Mouse (Mus musculus): ENCODE measurements at regions not wholly inside any gene's neighbourhood (a gene's known extent, or its start where the extent isn't known, plus 50 kb on each side); places are given as distances from the start of the nearest gene placed in this dataset.

GRCm38 (mm10) chr10:117527979-117528378, 101.3 kb upstream of the Cpm start:
- Histone ChIP-seq H3K36me3 (ENCODE audit: control insufficient read depth, insufficient read depth, low read length) (no peaks in the 10 kb centered on the region), H3K9me3 (ENCODE audit: control insufficient read depth, low read length) (no peaks in the 10 kb centered on the region), H3K4me1 (ENCODE audit: control insufficient read depth in 2 of 2, insufficient read depth in 2 of 2, low read length in 2 of 2) (no peaks in the 10 kb centered on the region), H3K4me3 (ENCODE audit: control insufficient read depth in 1 of 2, insufficient read depth in 1 of 2, low read depth in 1 of 2, low read length in 2 of 2) (no peak overlapping the region), H3K27ac (replicated peaks in 1 of 2; ENCODE audit: control insufficient read depth in 1 of 2, insufficient read depth in 1 of 2, low read depth in 2 of 2, low read length in 2 of 2) (no peak overlapping the region), H3K4me2 (ENCODE audit: low read length) (no peak overlapping the region), H3K9ac (ENCODE audit: low read length) (no peak overlapping the region), H3K27me3 (ENCODE audit: control insufficient read depth, insufficient read depth, low read length) (no peaks in the 10 kb centered on the region)
- ATAC-seq (ENCODE audit: insufficient number of reproducible peaks, insufficient read depth, low FRiP score, low read depth) = no peak
- 82% methylated on average over 6 of the region's 6 CpGs for WGBS

- ATAC-seq (ENCODE audit: insufficient number of reproducible peaks, insufficient read depth, low FRiP score, low read depth) = no peak
- no peak overlapping the region for H3K9ac ChIP-seq (ENCODE audit: low read length)
- H3K27me3 ChIP-seq (ENCODE audit: control insufficient read depth, insufficient read depth, low read length) = no peaks in the 10 kb centered on the region
- WGBS = 79% methylated on average over 5 of the region's 5 CpGs
- H3K4me1 ChIP-seq (ENCODE audit: control insufficient read depth in 2 of 2, insufficient read depth in 2 of 2, low read length in 2 of 2) = no peaks in the 10 kb centered on the region
- H3K4me3 ChIP-seq (ENCODE audit: control insufficient read depth in 1 of 2, insufficient read depth in 1 of 2, low read depth in 1 of 2, low read length in 2 of 2) = no peak overlapping the region
- no peaks in the 10 kb centered on the region for H3K36me3 ChIP-seq (ENCODE audit: control insufficient read depth, insufficient read depth, low read length)
- no peak overlapping the region for H3K27ac ChIP-seq (replicated peaks in 1 of 2; ENCODE audit: control insufficient read depth in 1 of 2, insufficient read depth in 1 of 2, low read depth in 2 of 2, low read length in 2 of 2)
- no peaks in the 10 kb centered on the region for H3K9me3 ChIP-seq (ENCODE audit: control insufficient read depth, low read length)
- no peak overlapping the region for H3K4me2 ChIP-seq (ENCODE audit: low read length)
These were observed 102.1 kb upstream of the Cpm start for GRCm38 (mm10) chr10:117527243-117527642.

DNA sequence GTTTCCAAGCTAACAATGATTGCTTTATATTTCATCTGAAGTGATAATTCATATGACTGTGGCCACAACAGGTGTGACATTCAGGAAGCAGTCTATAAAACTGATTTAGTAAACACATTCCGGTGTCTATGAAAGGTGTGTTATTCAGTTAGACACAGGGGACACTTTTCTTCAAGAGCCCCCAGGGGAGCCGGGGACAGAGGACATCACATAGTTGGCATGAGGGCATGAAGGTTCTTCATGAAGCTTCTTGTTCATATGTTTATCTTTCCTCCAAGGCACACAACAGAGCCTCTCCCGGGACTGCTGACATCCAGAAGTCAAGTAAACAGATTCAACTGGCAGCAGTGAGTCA, 102.5 kb upstream of the Cpm start:
- ATAC-seq (ENCODE audit: insufficient number of reproducible peaks, insufficient read depth, low FRiP score, low read depth) = no peak
- no peak overlapping the region for H3K9ac ChIP-seq (ENCODE audit: low read length)
- no peak overlapping the region for H3K4me3 ChIP-seq (ENCODE audit: control insufficient read depth in 1 of 2, insufficient read depth in 1 of 2, low read depth in 1 of 2, low read length in 2 of 2)
- H3K27me3 ChIP-seq (ENCODE audit: control insufficient read depth, insufficient read depth, low read length) = no peaks in the 10 kb centered on the region
- WGBS = 77% methylated on average over 3 of the region's 3 CpGs
- no peaks in the 10 kb centered on the region for H3K9me3 ChIP-seq (ENCODE audit: control insufficient read depth, low read length)
- no peak overlapping the region for H3K4me2 ChIP-seq (ENCODE audit: low read length)
- H3K27ac ChIP-seq (replicated peaks in 1 of 2; ENCODE audit: control insufficient read depth in 1 of 2, insufficient read depth in 1 of 2, low read depth in 2 of 2, low read length in 2 of 2) = no peak overlapping the region
- H3K36me3 ChIP-seq (ENCODE audit: control insufficient read depth, insufficient read depth, low read length) = no peaks in the 10 kb centered on the region
- H3K4me1 ChIP-seq (ENCODE audit: control insufficient read depth in 2 of 2, insufficient read depth in 2 of 2, low read length in 2 of 2) = no peaks in the 10 kb centered on the region

GRCm38 (mm10) chr10:117526008-117526833, 103.1 kb upstream of the Cpm start:
- Histone ChIP-seq H3K4me3 (ENCODE audit: control insufficient read depth in 1 of 2, insufficient read depth in 1 of 2, low read depth in 1 of 2, low read length in 2 of 2) (no peak overlapping the region), H3K4me2 (ENCODE audit: low read length) (no peak overlapping the region), H3K9ac (ENCODE audit: low read length) (no peak overlapping the region), H3K27ac (replicated peaks in 1 of 2; ENCODE audit: control insufficient read depth in 1 of 2, insufficient read depth in 1 of 2, low read depth in 2 of 2, low read length in 2 of 2) (no peak overlapping the region), H3K36me3 (ENCODE audit: control insufficient read depth, insufficient read depth, low read length) (no peaks in the 10 kb centered on the region), H3K4me1 (ENCODE audit: control insufficient read depth in 2 of 2, insufficient read depth in 2 of 2, low read length in 2 of 2) (no peaks in the 10 kb centered on the region), H3K27me3 (ENCODE audit: control insufficient read depth, insufficient read depth, low read length) (no peaks in the 10 kb centered on the region), H3K9me3 (ENCODE audit: control insufficient read depth, low read length) (no peaks in the 10 kb centered on the region)
- 76% methylated on average over 16 of the region's 16 CpGs for WGBS
- no peak for ATAC-seq (ENCODE audit: insufficient number of reproducible peaks, insufficient read depth, low FRiP score, low read depth)

- H3K9ac ChIP-seq (ENCODE audit: low read length) = no peak overlapping the region
- 49% methylated on average over 3 of the region's 3 CpGs for WGBS
These were observed 103.7 kb upstream of the Cpm start for GRCm38 (mm10) chr10:117525608-117526007.

GRCm38 (mm10) chr10:117524926-117525565, 104.3 kb upstream of the Cpm start:
- no peak for ATAC-seq (ENCODE audit: insufficient number of reproducible peaks, insufficient read depth, low FRiP score, low read depth)
- Histone ChIP-seq H3K4me2 (ENCODE audit: low read length) (no peak overlapping the region), H3K9me3 (ENCODE audit: control insufficient read depth, low read length) (no peaks in the 10 kb centered on the region), H3K27me3 (ENCODE audit: control insufficient read depth, insufficient read depth, low read length) (no peaks in the 10 kb centered on the region), H3K27ac (replicated peaks in 1 of 2; ENCODE audit: control insufficient read depth in 1 of 2, insufficient read depth in 1 of 2, low read depth in 2 of 2, low read length in 2 of 2) (no peak overlapping the region), H3K9ac (ENCODE audit: low read length) (no peak overlapping the region), H3K36me3 (ENCODE audit: control insufficient read depth, insufficient read depth, low read length) (no peaks in the 10 kb centered on the region), H3K4me1 (ENCODE audit: control insufficient read depth in 2 of 2, insufficient read depth in 2 of 2, low read length in 2 of 2) (no peaks in the 10 kb centered on the region), H3K4me3 (ENCODE audit: control insufficient read depth in 1 of 2, insufficient read depth in 1 of 2, low read depth in 1 of 2, low read length in 2 of 2) (no peak overlapping the region)
- 80% methylated on average over 8 of the region's 8 CpGs for WGBS

More at GRCm38 (mm10) chr10:117525608-117526007, 103.7 kb upstream of the Cpm start:
- Histone ChIP-seq H3K9me3 (ENCODE audit: control insufficient read depth, low read length) (no peaks in the 10 kb centered on the region), H3K27ac (replicated peaks in 1 of 2; ENCODE audit: control insufficient read depth in 1 of 2, insufficient read depth in 1 of 2, low read depth in 2 of 2, low read length in 2 of 2) (no peak overlapping the region), H3K4me2 (ENCODE audit: low read length) (no peak overlapping the region), H3K36me3 (ENCODE audit: control insufficient read depth, insufficient read depth, low read length) (no peaks in the 10 kb centered on the region), H3K27me3 (ENCODE audit: control insufficient read depth, insufficient read depth, low read length) (no peaks in the 10 kb centered on the region), H3K4me3 (ENCODE audit: control insufficient read depth in 1 of 2, insufficient read depth in 1 of 2, low read depth in 1 of 2, low read length in 2 of 2) (no peak overlapping the region), H3K4me1 (ENCODE audit: control insufficient read depth in 2 of 2, insufficient read depth in 2 of 2, low read length in 2 of 2) (no peaks in the 10 kb centered on the region)
- ATAC-seq (ENCODE audit: insufficient number of reproducible peaks, insufficient read depth, low FRiP score, low read depth) = no peak

DNA sequence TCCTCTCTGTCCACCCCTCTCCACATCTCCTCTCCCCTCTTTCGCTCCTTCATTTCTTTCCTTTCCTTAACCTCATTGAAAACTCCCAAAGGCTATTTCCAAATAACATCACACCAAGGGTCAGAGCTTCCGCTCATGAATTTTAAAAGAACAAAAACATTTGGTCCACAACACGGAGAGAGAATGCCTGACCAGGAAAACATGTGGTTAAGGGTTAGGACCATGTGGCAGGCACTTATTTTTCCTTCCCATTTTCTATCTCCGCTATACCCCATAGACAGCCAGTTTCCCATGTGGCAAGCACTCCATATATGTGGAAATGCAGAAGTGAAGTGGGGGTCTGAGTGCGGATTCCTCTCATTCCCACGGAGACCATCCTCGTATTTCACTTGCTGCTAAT, 105.2 kb upstream of the Cpm start:
- H3K27ac ChIP-seq (replicated peaks in 1 of 2; ENCODE audit: control insufficient read depth in 1 of 2, insufficient read depth in 1 of 2, low read depth in 2 of 2, low read length in 2 of 2) = no peak overlapping the region
- H3K36me3 ChIP-seq (ENCODE audit: control insufficient read depth, insufficient read depth, low read length) = no peaks in the 10 kb centered on the region
- no peaks in the 10 kb centered on the region for H3K9me3 ChIP-seq (ENCODE audit: control insufficient read depth, low read length)
- H3K4me3 ChIP-seq (ENCODE audit: control insufficient read depth in 1 of 2, insufficient read depth in 1 of 2, low read depth in 1 of 2, low read length in 2 of 2) = no peak overlapping the region
- no peaks in the 10 kb centered on the region for H3K4me1 ChIP-seq (ENCODE audit: control insufficient read depth in 2 of 2, insufficient read depth in 2 of 2, low read length in 2 of 2)
- no peak overlapping the region for H3K9ac ChIP-seq (ENCODE audit: low read length)
- H3K27me3 ChIP-seq (ENCODE audit: control insufficient read depth, insufficient read depth, low read length) = no peaks in the 10 kb centered on the region
- WGBS = 82% methylated on average over 7 of the region's 7 CpGs
- H3K4me2 ChIP-seq (ENCODE audit: low read length) = no peak overlapping the region
- no peak for ATAC-seq (ENCODE audit: insufficient number of reproducible peaks, insufficient read depth, low FRiP score, low read depth)
